Mouse (Mus musculus) lung, adult 10 weeks (tissue): Measurements from ENCODE around the gene Tmco5. TPM values are rescaled to one million over a fixed set of nuclear protein-coding genes. Genes with fewer than 3 reads are reported as not detected.

Source experiments
- polyA plus RNA-seq: library from polyadenylated mRNA; stranded (reverse); fragments of 350-450 nt; fragmentation: Illumina TruSeq; extraction: RNeasy Lipid Tissue Mini Kit (QIAGEN cat#74804); gene quantifications from one replicate; pipeline ENCODE4 v1.2.3, GENCODE M21; 2014; ENCODE audit warnings: low read depth, low replicate concordance; ENCODE audit not compliant: insufficient read depth

Tmco5 gene
- not detected for polyA plus RNA-seq

GRCm38 (mm10) chr2:116878391-116878790, at the start of gene Tmco5:
Gene Tmco5, plus strand, starts transcription at chr2:116878691.

Other genes starting within 250 kb of the Tmco5 start
- 14.0 TPM for gene Spred1, start 242.7 kb downstream of the Tmco5 start, polyA plus RNA-seq